Mouse (Mus musculus) spleen, adult 2 months (tissue): ENCODE measurements around the gene Vwf. TPM values are rescaled to one million over a fixed set of nuclear protein-coding genes. Genes with fewer than 3 reads are reported as not detected.
A peak's percentile ranks its signal among the peaks of the same experiment; 100 is the strongest.

Experiments used
- DNase-seq, 2 experiments: peaks; one replicate each; pipeline versions ENCODE4 v3.0.0 to v3.0.0-alpha.2; 2012 to 2021; ENCODE audit warnings: low spot score in 2 of 2, low read depth in 1 of 2
- H3K27ac ChIP-seq: fragments of 200-500 bp; 2 replicates; pipeline ENCODE4 v1.5.1; 2012; ENCODE audit warnings: low read length, inconsistent platforms; ENCODE audit not compliant: insufficient read depth
- H3K27me3 ChIP-seq: fragments of 200-500 bp; 2 replicates; pipeline ENCODE4 v1.6.1; 2012; ENCODE audit warnings: mild to moderate bottlenecking, moderate library complexity, low read length, inconsistent platforms; ENCODE audit not compliant: control insufficient read depth, insufficient read depth
- H3K36me3 ChIP-seq: fragments of 200-500 bp; 2 replicates; pipeline ENCODE4 v1.6.1; 2012; ENCODE audit warnings: mild to moderate bottlenecking, low read length, inconsistent platforms; ENCODE audit not compliant: control insufficient read depth, insufficient read depth
- H3K4me1 ChIP-seq: fragments of 200-500 bp; 2 replicates; pipeline ENCODE4 v1.6.1; 2011; ENCODE audit warnings: inconsistent platforms; ENCODE audit not compliant: control insufficient read depth, insufficient read depth, insufficient read length
- H3K4me3 ChIP-seq: fragments of 200-500 bp; 2 replicates; pipeline ENCODE4 v1.5.1; 2011; ENCODE audit warnings: mild to moderate bottlenecking, inconsistent platforms; ENCODE audit not compliant: insufficient read depth, insufficient read length; ENCODE audit errors: extremely low read depth
- CTCF ChIP-seq: fragments of 200-500 bp; IDR thresholded peaks from 2 replicates; pipeline ENCODE4 v1.5.1; 2011; ENCODE audit warnings: mild to moderate bottlenecking, inconsistent platforms; ENCODE audit not compliant: insufficient read depth, insufficient read length, insufficient replicate concordance; ENCODE audit errors: extremely low read depth
- POLR2A ChIP-seq: fragments of 200-500 bp; IDR thresholded peaks from 2 replicates; pipeline ENCODE4 v1.6.1; 2011; ENCODE audit warnings: low read depth, low read length, inconsistent platforms
- WGBS: fragments of 180-500 bp; shearing (Covaris S2); methylation state at CpG from one replicate; pipeline ENCODE4 v1.1.7; 2018; 5-methylcytosine and 5-hydroxymethylcytosine counted together
- polyA plus RNA-seq: library from polyadenylated mRNA; depleted of rRNA; stranded (reverse); fragments of >200 nt; gene quantifications from 2 replicates; pipeline ENCODE4 v1.2.3, GENCODE M21; 2012

The Vwf gene
- polyA plus RNA-seq, 1 experiment, result 42.9 TPM

GRCm38 (mm10) chr6:125583666-125584065, 37.1 kb downstream of the Vwf start:
- no peak overlapping the region for H3K27ac ChIP-seq
- WGBS, result 82% methylated on average over 6 of the region's 6 CpGs
- H3K27me3 ChIP-seq, result no peaks in the 10 kb centered on the region
- H3K36me3 ChIP-seq, result no peaks in the 10 kb centered on the region
- TF ChIP-seq CTCF, result no peak
- no peak for TF ChIP-seq POLR2A
- no peak overlapping the region for H3K4me3 ChIP-seq
- DNase-seq, result no peak
- no peaks in the 10 kb centered on the region for H3K4me1 ChIP-seq

- no peaks in the 10 kb centered on the region for H3K27me3 ChIP-seq
- no peak for DNase-seq
- no peak overlapping the region for H3K4me3 ChIP-seq
- TF ChIP-seq POLR2A (no peak), CTCF (no peak)
- H3K4me1 ChIP-seq, result no peaks in the 10 kb centered on the region
- H3K36me3 ChIP-seq, result no peaks in the 10 kb centered on the region
- no peak overlapping the region for H3K27ac ChIP-seq
- 92% methylated on average over 15 of the region's 15 CpGs for WGBS
Measured at GRCm38 (mm10) chr6:125584266-125584665, 37.7 kb downstream of the Vwf start.

GRCm38 (mm10) chr6:125585579-125585978, 39.0 kb downstream of the Vwf start:
- H3K4me3 ChIP-seq, result no peak overlapping the region
- no peak for DNase-seq
- H3K4me1 ChIP-seq, result no peaks in the 10 kb centered on the region
- 93% methylated on average over 3 of the region's 3 CpGs for WGBS
- H3K27me3 ChIP-seq, result no peaks in the 10 kb centered on the region
- H3K27ac ChIP-seq, result no peak overlapping the region
- TF ChIP-seq POLR2A, result no peak
- no peak for TF ChIP-seq CTCF
- no peaks in the 10 kb centered on the region for H3K36me3 ChIP-seq

- H3K27ac ChIP-seq, result no peak overlapping the region
- TF ChIP-seq POLR2A (no peak), CTCF (no peak)
- DNase-seq, result no peak
- no peak overlapping the region for H3K4me3 ChIP-seq
- 97% methylated on average over 4 of the region's 4 CpGs for WGBS
- H3K36me3 ChIP-seq, result no peaks in the 10 kb centered on the region
- no peaks in the 10 kb centered on the region for H3K4me1 ChIP-seq
- H3K27me3 ChIP-seq, result no peaks in the 10 kb centered on the region
Measured at GRCm38 (mm10) chr6:125586042-125586566, 39.5 kb downstream of the Vwf start.

GRCm38 (mm10) chr6:125588241-125588640, 41.7 kb downstream of the Vwf start:
- DNase-seq, result no peak
- TF ChIP-seq POLR2A (no peak), CTCF (0 out of 2 replicates have a peak, but pooled peaks have one; percentile 4)
- no peaks in the 10 kb centered on the region for H3K36me3 ChIP-seq
- 86% methylated on average over 12 of the region's 12 CpGs for WGBS
- H3K27ac ChIP-seq, result no peak overlapping the region
- no peak overlapping the region for H3K4me3 ChIP-seq
- H3K27me3 ChIP-seq, result no peaks in the 10 kb centered on the region
- no peaks in the 10 kb centered on the region for H3K4me1 ChIP-seq

- no peak for DNase-seq
- H3K27me3 ChIP-seq, result no peaks in the 10 kb centered on the region
- no peak overlapping the region for H3K4me3 ChIP-seq
- H3K36me3 ChIP-seq, result no peaks in the 10 kb centered on the region
- H3K27ac ChIP-seq, result no peak overlapping the region
- WGBS, result 88% methylated on average over 8 of the region's 8 CpGs
- no peaks in the 10 kb centered on the region for H3K4me1 ChIP-seq
- no peak for TF ChIP-seq POLR2A
- TF ChIP-seq CTCF, result no peak
Measured at GRCm38 (mm10) chr6:125589075-125589474, 42.5 kb downstream of the Vwf start.

GRCm38 (mm10) chr6:125590056-125590455, 43.5 kb downstream of the Vwf start:
- no peak for TF ChIP-seq POLR2A
- no peak for TF ChIP-seq CTCF

More at GRCm38 (mm10) chr6:125590056-125590455, 43.5 kb downstream of the Vwf start:
- H3K4me3 ChIP-seq, result no peak overlapping the region
- H3K4me1 ChIP-seq, result peaks cover 2% of the 10 kb centered on the region; the same call in 1 of the 2 replicates
- H3K36me3 ChIP-seq, result no peaks in the 10 kb centered on the region
- DNase-seq, result no peak
- no peak overlapping the region for H3K27ac ChIP-seq
- 95% methylated on average over 7 of the region's 7 CpGs for WGBS
- no peaks in the 10 kb centered on the region for H3K27me3 ChIP-seq
